Mouse (Mus musculus) liver, postnatal 0 days (tissue): ENCODE measurements around the gene Ppp6r3.

Experiments
- CTCF ChIP-seq: sonication (generic); IDR thresholded peaks from 2 replicates; pipeline ENCODE4 v1.5.1; 2016; ENCODE audit warnings: antibody characterized with exemption, low read depth
- EP300 ChIP-seq: IDR thresholded peaks from 2 replicates; pipeline ENCODE4 v1.6.1; 2016; ENCODE audit warnings: antibody characterized with exemption, low read depth, mild to moderate bottlenecking

- TF ChIP-seq CTCF (no peak), EP300 (no peak)
Observed at GRCm38 (mm10) chr19:3613991-3614390, 38.4 kb upstream of the Ppp6r3 start.
